Mouse (Mus musculus) MEL (cell line): ENCODE measurements around the gene Slc5a6. TPM values are rescaled to one million over a fixed set of nuclear protein-coding genes. Genes with fewer than 3 reads are reported as not detected.

Experiments used
- DNase-seq: peaks from one replicate; pipeline ENCODE4 v3.0.0; 2011; ENCODE audit warnings: low read depth, low spot score
- H3K27ac ChIP-seq: 2 replicates; pipeline ENCODE4 v1.5.1; 2012; ENCODE audit warnings: low read depth, mild to moderate bottlenecking, control low read depth, low read length, moderate library complexity; ENCODE audit not compliant: control insufficient read depth
- H3K27me3 ChIP-seq, 2 experiments: fragments of 150-350 bp in 1 of 2; sonication (generic) in 1 of 2; 2 replicates each; pipeline ENCODE4 v1.6.1; 2012; ENCODE audit warnings: low read length in 2 of 2, mild to moderate bottlenecking in 2 of 2, improper control_type of control experiment in 1 of 2, moderate library complexity in 1 of 2; ENCODE audit not compliant: insufficient read depth in 2 of 2, control insufficient read depth in 1 of 2
- H3K36me3 ChIP-seq, 2 experiments: 2 replicates each; pipeline ENCODE4 v1.6.1; 2012 to 2014; ENCODE audit warnings: low read length in 2 of 2, improper control_type of control experiment in 1 of 2, inconsistent platforms in 1 of 2, mild to moderate bottlenecking in 1 of 2; ENCODE audit not compliant: insufficient read depth in 2 of 2, control insufficient read depth in 1 of 2
- H3K4me1 ChIP-seq, 2 experiments: fragments of 150-350 bp in 1 of 2; sonication (generic) in 1 of 2; 2 replicates each; pipeline ENCODE4 v1.6.1; 2012; ENCODE audit warnings: low read length in 2 of 2, improper control_type of control experiment in 1 of 2, mild to moderate bottlenecking in 1 of 2; ENCODE audit not compliant: insufficient read depth in 2 of 2, control insufficient read depth in 1 of 2
- H3K4me3 ChIP-seq, 2 experiments: fragments of 150-350 bp in 1 of 2; sonication (generic) in 1 of 2; 2 replicates each; pipeline ENCODE4 v1.5.1; 2012; ENCODE audit warnings: low read depth in 2 of 2, low read length in 2 of 2, mild to moderate bottlenecking in 2 of 2, moderate library complexity in 2 of 2, control low read depth in 1 of 2, improper control_type of control experiment in 1 of 2; ENCODE audit not compliant: control insufficient read depth in 1 of 2, insufficient read depth in 1 of 2
- H3K79me2 ChIP-seq: 2 replicates; pipeline ENCODE4 v1.6.1; 2012; ENCODE audit warnings: mild to moderate bottlenecking, low read length, moderate library complexity; ENCODE audit not compliant: control insufficient read depth, poor library complexity, insufficient read depth
- H3K9ac ChIP-seq: 2 replicates; pipeline ENCODE4 v1.6.1; 2012; ENCODE audit warnings: low read depth, mild to moderate bottlenecking, control low read depth, low read length, moderate library complexity; ENCODE audit not compliant: control insufficient read depth, poor library complexity, severe bottlenecking
- H3K9me3 ChIP-seq: fragments of 150-350 bp; sonication (generic); replicated peaks from 2 replicates; pipeline ENCODE4 v1.6.1; 2012; ENCODE audit warnings: mild to moderate bottlenecking, low read length, improper control_type of control experiment, moderate library complexity; ENCODE audit not compliant: insufficient read depth
- BHLHE40 ChIP-seq: IDR thresholded peaks from 2 replicates; pipeline ENCODE4 v1.6.1; 2012; ENCODE audit warnings: low read depth, mild to moderate bottlenecking, inconsistent platforms, low read length, improper control_type of control experiment, borderline replicate concordance
- CHD1 ChIP-seq: IDR thresholded peaks from 2 replicates; pipeline ENCODE4 v1.6.1; 2012; ENCODE audit warnings: low read depth, mild to moderate bottlenecking, inconsistent platforms, low read length, improper control_type of control experiment
- CHD2 ChIP-seq: IDR thresholded peaks from 2 replicates; pipeline ENCODE4 v1.6.1; 2011; ENCODE audit warnings: low read length, improper control_type of control experiment
- CTCF ChIP-seq, 3 experiments: IDR thresholded peaks in 2 of 3; conservative IDR thresholded peaks in 1 of 3; 2 replicates each; pipeline ENCODE4 v1.5.1; 2011 to 2012; ENCODE audit warnings: low read length in 3 of 3, low read depth in 2 of 3, mild to moderate bottlenecking in 2 of 3, improper control_type of control experiment in 1 of 3, inconsistent platforms in 1 of 3, mixed read lengths in 1 of 3, moderate library complexity in 1 of 3; ENCODE audit not compliant: control insufficient read depth in 1 of 3, insufficient read depth in 1 of 3, poor library complexity in 1 of 3, severe bottlenecking in 1 of 3
- E2F4 ChIP-seq: IDR thresholded peaks from 2 replicates; pipeline ENCODE4 v1.6.1; 2011; ENCODE audit warnings: low read depth, low read length, improper control_type of control experiment, borderline replicate concordance
- ELF1 ChIP-seq: IDR thresholded peaks from 2 replicates; pipeline ENCODE4 v1.6.1; 2014; ENCODE audit warnings: low read depth, mild to moderate bottlenecking, inconsistent platforms, low read length, improper control_type of control experiment, moderate library complexity
- ETS1 ChIP-seq: IDR thresholded peaks from 2 replicates; pipeline ENCODE4 v1.6.1; 2012; ENCODE audit warnings: low read depth, mild to moderate bottlenecking, inconsistent platforms, low read length, improper control_type of control experiment, moderate library complexity
- GATA1 ChIP-seq: IDR thresholded peaks from 2 replicates; pipeline ENCODE4 v1.6.1; 2011; ENCODE audit warnings: low read depth, low read length, improper control_type of control experiment
- HCFC1 ChIP-seq: IDR thresholded peaks from 2 replicates; pipeline ENCODE4 v1.6.1; 2012; ENCODE audit warnings: low read depth, mild to moderate bottlenecking, inconsistent platforms, low read length, improper control_type of control experiment, moderate library complexity
- MAFK ChIP-seq: IDR thresholded peaks from 2 replicates; pipeline ENCODE4 v1.6.1; 2011; ENCODE audit warnings: low read depth, mild to moderate bottlenecking, low read length, improper control_type of control experiment, borderline replicate concordance
- MAZ ChIP-seq: IDR thresholded peaks from 2 replicates; pipeline ENCODE4 v1.6.1; 2012; ENCODE audit warnings: low read depth, mild to moderate bottlenecking, inconsistent platforms, low read length, improper control_type of control experiment
- MEF2A ChIP-seq: IDR thresholded peaks from 2 replicates; pipeline ENCODE4 v1.6.1; 2014; ENCODE audit warnings: low read depth, mild to moderate bottlenecking, inconsistent platforms, low read length, improper control_type of control experiment; ENCODE audit not compliant: poor library complexity, insufficient replicate concordance, severe bottlenecking; ENCODE audit errors: extremely low read depth
- MXI1 ChIP-seq: IDR thresholded peaks from 2 replicates; pipeline ENCODE4 v1.6.1; 2011; ENCODE audit warnings: mild to moderate bottlenecking, low read depth, low read length, improper control_type of control experiment
- MYB ChIP-seq: IDR thresholded peaks from 2 replicates; pipeline ENCODE4 v1.6.1; 2011; ENCODE audit warnings: mild to moderate bottlenecking, low read depth, low read length, improper control_type of control experiment
- MYC ChIP-seq: IDR thresholded peaks from 2 replicates; pipeline ENCODE4 v1.6.1; 2011; ENCODE audit warnings: low read depth, mild to moderate bottlenecking, low read length, improper control_type of control experiment, moderate library complexity
- NELFE ChIP-seq: IDR thresholded peaks from 2 replicates; pipeline ENCODE4 v1.6.1; 2011; ENCODE audit warnings: low read depth, low read length, improper control_type of control experiment
- NRF1 ChIP-seq: IDR thresholded peaks from 2 replicates; pipeline ENCODE4 v1.6.1; 2014; ENCODE audit warnings: low read depth, mild to moderate bottlenecking, inconsistent platforms, low read length, improper control_type of control experiment, moderate library complexity; ENCODE audit not compliant: poor library complexity, insufficient read depth, severe bottlenecking
- POLR2A ChIP-seq, 2 experiments: IDR thresholded peaks; 2 replicates each; pipeline ENCODE4 v1.6.1; 2011 to 2012; ENCODE audit warnings: low read length in 2 of 2, mild to moderate bottlenecking in 2 of 2, control low read depth in 1 of 2, improper control_type of control experiment in 1 of 2, low read depth in 1 of 2, moderate library complexity in 1 of 2; ENCODE audit not compliant: control insufficient read depth in 1 of 2, insufficient read depth in 1 of 2, poor library complexity in 1 of 2
- POLR2AphosphoS5 ChIP-seq: IDR thresholded peaks from 2 replicates; pipeline ENCODE4 v1.6.1; 2012; ENCODE audit warnings: low read depth, borderline replicate concordance, mild to moderate bottlenecking, inconsistent platforms, low read length, moderate library complexity, mixed read lengths
- RCOR1 ChIP-seq: IDR thresholded peaks from 2 replicates; pipeline ENCODE4 v1.6.1; 2012; ENCODE audit warnings: low read depth, mild to moderate bottlenecking, inconsistent platforms, low read length, improper control_type of control experiment
- SMC3 ChIP-seq: IDR thresholded peaks from 2 replicates; pipeline ENCODE4 v1.6.1; 2011; ENCODE audit warnings: low read depth, low read length, improper control_type of control experiment
- TAL1 ChIP-seq: IDR thresholded peaks from 2 replicates; pipeline ENCODE4 v1.6.1; 2012; ENCODE audit warnings: mild to moderate bottlenecking, inconsistent platforms, low read length, moderate library complexity, mixed read lengths
- TBP ChIP-seq: IDR thresholded peaks from 2 replicates; pipeline ENCODE4 v1.8.0; 2011; ENCODE audit warnings: low read depth, low read length, improper control_type of control experiment
- TCF12 ChIP-seq: IDR thresholded peaks from 2 replicates; pipeline ENCODE4 v1.6.1; 2014; ENCODE audit warnings: low read depth, mild to moderate bottlenecking, inconsistent platforms, low read length, improper control_type of control experiment, moderate library complexity
- UBTF ChIP-seq: IDR thresholded peaks from 2 replicates; pipeline ENCODE4 v1.6.1; 2012; ENCODE audit warnings: low read depth, mild to moderate bottlenecking, inconsistent platforms, low read length, improper control_type of control experiment, moderate library complexity, borderline replicate concordance; ENCODE audit not compliant: insufficient read depth
- USF1 ChIP-seq: IDR thresholded peaks from 2 replicates; pipeline ENCODE4 v1.6.1; 2014; ENCODE audit warnings: low read depth, mild to moderate bottlenecking, inconsistent platforms, low read length, improper control_type of control experiment, moderate library complexity
- USF2 ChIP-seq, 2 experiments: IDR thresholded peaks; 2 replicates each; pipeline ENCODE4 v1.6.1; 2011 to 2012; ENCODE audit warnings: improper control_type of control experiment in 2 of 2, low read length in 2 of 2, borderline replicate concordance in 1 of 2, inconsistent platforms in 1 of 2, low read depth in 1 of 2, mild to moderate bottlenecking in 1 of 2; ENCODE audit not compliant: insufficient read depth in 1 of 2
- ZC3H11A ChIP-seq: IDR thresholded peaks from 2 replicates; pipeline ENCODE4 v1.6.1; 2012; ENCODE audit warnings: low read depth, mild to moderate bottlenecking, inconsistent platforms, low read length, improper control_type of control experiment
- ZKSCAN1 ChIP-seq: IDR thresholded peaks from 2 replicates; pipeline ENCODE4 v1.6.1; 2012; ENCODE audit warnings: low read depth, mild to moderate bottlenecking, inconsistent platforms, low read length, improper control_type of control experiment, moderate library complexity
- ZNF384 ChIP-seq: IDR thresholded peaks from 2 replicates; pipeline ENCODE4 v1.6.1; 2012; ENCODE audit warnings: low read depth, mild to moderate bottlenecking, inconsistent platforms, low read length, improper control_type of control experiment
- polyA plus RNA-seq, 2 experiments: library from polyadenylated mRNA; stranded (reverse) in 1 of 2; unstranded in 1 of 2; fragments of >175 nt in 1 of 2; fragments of >200 nt in 1 of 2; gene quantifications; 2 replicates each; pipeline versions ENCODE4 v1.2.1 to v1.2.4; 2012; ENCODE audit warnings: low replicate concordance in 2 of 2, low read depth in 1 of 2; ENCODE audit not compliant: insufficient read length in 2 of 2, insufficient read depth in 1 of 2, missing spikeins in 1 of 2
- total RNA-seq: library from RNA; depleted of rRNA; stranded (reverse); fragments of 300-350 nt; gene quantifications from 2 replicates; pipeline ENCODE4 v1.2.3, GENCODE M21; 2012; rRNA removed

Slc5a6 gene
- 25.6 and 34.5 TPM in 2 replicates for total RNA-seq
- 10 to 100 TPM in 1 of 2 experiments, not detected in 1; 41.7 TPM for polyA plus RNA-seq

DNA sequence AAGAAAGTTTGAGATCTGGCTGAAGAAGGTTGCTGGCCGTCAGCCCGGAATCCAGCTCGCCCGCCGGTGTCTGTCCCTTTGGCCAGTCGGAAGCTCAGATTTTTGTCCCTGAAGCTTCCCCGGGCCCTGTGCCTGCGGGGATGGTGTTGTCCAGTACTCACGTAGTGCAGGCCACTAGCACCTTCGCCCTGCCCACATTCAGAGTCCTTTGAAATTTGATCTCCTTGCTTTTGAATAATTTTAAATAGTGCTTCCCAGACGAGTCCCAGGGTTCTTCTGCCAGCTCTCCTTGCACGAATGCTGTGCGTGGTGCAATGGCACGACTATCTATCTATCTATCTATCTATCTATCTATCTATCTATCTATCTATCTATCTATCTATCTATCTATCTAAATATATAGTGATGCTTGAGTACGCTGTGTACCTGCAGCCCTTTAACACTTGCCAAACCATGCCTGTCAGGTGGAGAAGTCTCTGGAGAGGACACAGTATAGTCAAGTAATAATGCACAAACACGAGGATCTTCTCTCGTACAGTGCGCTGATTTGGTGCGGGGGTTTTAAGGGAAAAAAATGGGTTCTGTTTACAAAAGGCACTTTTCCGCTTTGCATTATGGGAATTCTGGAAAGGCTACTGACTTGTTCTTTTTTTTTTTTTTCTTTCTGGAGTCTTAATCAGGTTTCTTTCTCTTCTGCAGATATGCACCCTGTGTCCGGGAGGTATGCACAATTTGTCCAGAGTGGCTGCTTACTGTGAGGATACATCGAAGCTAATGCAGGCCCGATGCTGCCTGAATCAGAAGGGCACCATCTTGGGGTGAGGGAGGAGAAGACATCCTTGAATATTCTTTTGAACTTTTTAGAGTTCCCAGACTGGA is at the start of gene Slc5a6:
Gene Slc5a6 (minus strand): TSS at position 162 of the 879 bp plus-strand sequence.
- peak within 1 kb of the TSS; percentile 96 for H3K9ac ChIP-seq

DNA sequence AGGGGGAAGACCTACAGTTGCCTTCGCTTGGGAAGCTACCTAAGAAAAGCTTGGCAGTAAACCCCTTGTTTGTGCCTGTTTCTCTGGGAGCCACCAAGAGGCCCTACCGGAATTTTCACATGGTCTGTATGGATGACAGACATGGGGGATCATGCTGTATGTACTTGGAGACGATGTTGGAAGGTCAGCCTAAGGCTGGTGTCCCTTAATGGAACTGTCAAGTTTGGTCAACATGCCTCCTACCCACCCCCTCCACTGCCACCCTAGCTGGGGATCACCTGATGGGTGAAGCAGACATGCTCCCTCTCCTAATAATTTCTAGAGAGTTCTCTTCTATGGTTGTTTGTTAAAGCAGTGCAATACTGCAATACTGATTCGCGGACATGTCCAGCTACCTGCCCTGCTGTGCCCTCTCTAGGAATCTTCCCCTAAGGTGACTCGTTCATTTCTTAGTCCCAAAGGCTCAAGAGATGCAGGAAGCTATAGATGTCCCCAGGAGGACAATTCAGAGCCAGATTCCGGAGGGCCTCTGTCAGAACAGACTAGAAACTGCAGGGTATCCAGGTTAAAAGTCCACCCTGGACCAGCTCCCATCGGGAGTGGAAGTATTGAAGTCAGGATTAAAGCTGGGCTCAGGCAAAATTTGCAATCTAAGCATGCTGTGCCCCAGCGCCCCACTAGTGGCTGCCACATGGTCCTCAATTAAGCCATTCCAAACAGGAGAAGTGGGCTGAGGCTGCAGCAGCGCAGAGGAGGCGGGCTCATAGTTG is 47.2 kb upstream of the Slc5a6 start:
- H3K27ac ChIP-seq = no peak overlapping the region
- no peaks in the 10 kb centered on the region for H3K4me1 ChIP-seq
- H3K9ac ChIP-seq = no peak overlapping the region
- peaks cover 2 to 7% of the 10 kb centered on the region in 2 experiments for H3K27me3 ChIP-seq
- H3K79me2 ChIP-seq = no peaks in the 10 kb centered on the region
- no peaks in the 10 kb centered on the region for H3K36me3 ChIP-seq
- peak overlapping the region; percentile 7 to 34; a peak in 2 of 4 replicates for H3K4me3 ChIP-seq
- no peak for TF ChIP-seq CHD1
- TF ChIP-seq POLR2A (IDR thresholded peaks at IDR 0.05; ENCODE audit: control insufficient read depth in 1 of 2, insufficient read depth in 1 of 2, low read depth in 1 of 2, low read length in 2 of 2, poor library complexity in 1 of 2) = no peak
- no peak for TF ChIP-seq MAFK
- TF ChIP-seq BHLHE40 = no peak
- TF ChIP-seq TBP = no peak
- TF ChIP-seq USF2 (IDR thresholded peaks at IDR 0.05; ENCODE audit: borderline replicate concordance in 1 of 2, insufficient read depth in 1 of 2, low read depth in 1 of 2, low read length in 2 of 2) = no peak
- TF ChIP-seq MEF2A = no peak
- TF ChIP-seq POLR2AphosphoS5 = no peak
- TF ChIP-seq E2F4 = no peak
- TF ChIP-seq ETS1 = no peak
- H3K9me3 ChIP-seq = no peaks in the 10 kb centered on the region
- no peak for DNase-seq

More for the DNA sequence above, at the start of gene Slc5a6:
- no peaks in the 10 kb centered on the region for H3K27me3 ChIP-seq
- H3K9me3 ChIP-seq = no peaks in the 10 kb centered on the region
- peaks cover 6% of the 10 kb centered on the region for H3K79me2 ChIP-seq
- peaks cover 0 to 18% of the 10 kb centered on the region in 2 experiments; a peak in 2 of 4 replicates for H3K36me3 ChIP-seq
- peak within 1 kb of the TSS; percentile 74 to 95 for H3K4me3 ChIP-seq
- TF ChIP-seq ZKSCAN1 (no peak), ZNF384 (peak; percentile 90), RCOR1 (no peak), GATA1 (peak; percentile 74; the same call in 1 of the 2 replicates), MXI1 (peak; percentile 71), ELF1 (no peak), ZC3H11A (no peak), TCF12 (no peak), MAZ (0 out of 2 replicates have a peak, but pooled peaks have one; percentile 28), MYB (no peak), NELFE (no peak), UBTF (peak; percentile 83; the same call in 1 of the 2 replicates), CHD1 (peak; percentile 71; the same call in 1 of the 2 replicates), MAFK (no peak), MYC (peak; percentile 86), NRF1 (no peak), CTCF (IDR thresholded peaks at IDR 0.05 in 2 of 3, conservative IDR thresholded peaks at IDR 0.05 in 1 of 3; ENCODE audit: control insufficient read depth in 1 of 3, insufficient read depth in 1 of 3, low read depth in 2 of 3, low read length in 3 of 3, poor library complexity in 1 of 3, severe bottlenecking in 1 of 3) (peak; percentile 46 to 70 (median 62)), HCFC1 (peak; percentile 68), SMC3 (0 out of 2 replicates have a peak, but pooled peaks have one; percentile 13), CHD2 (no peak; the same call in 1 of the 2 replicates), TAL1 (no peak), USF1 (no peak)
- DNase-seq = peak; percentile 90
- peak within 1 kb of the TSS; percentile 90 for H3K27ac ChIP-seq
- H3K4me1 ChIP-seq = peaks cover 5 to 17% of the 10 kb centered on the region in 2 experiments
